Mouse (Mus musculus) kidney, embryonic 14.5 days (tissue): ENCODE results near the gene Gstp3. TPM values are rescaled to one million over a fixed set of nuclear protein-coding genes. Genes with fewer than 3 reads are reported as not detected.

Source experiments
- polyA plus RNA-seq: library from polyadenylated mRNA; unstranded; fragments of >200 nt; fragmentation: Nextera tagmentation; extraction: Ambion mirVana; gene quantifications from 2 replicates; pipeline ENCODE4 v1.2.1, GENCODE M21; 2014

Gstp3 gene
- polyA plus RNA-seq, 1 experiment from 2014 or later, result 0.34 TPM

Other genes starting within 250 kb of the Gstp3 start
- gene Chka, start 207.8 kb downstream of the Gstp3 start, polyA plus RNA-seq, result 46.8 and 62.6 TPM in 2 replicates
- 26.2 and 35.0 TPM in 2 replicates for gene Tcirg1, start 152.4 kb downstream of the Gstp3 start, polyA plus RNA-seq
- gene Ndufs8, start 146.8 kb downstream of the Gstp3 start, polyA plus RNA-seq, result 397 and 412 TPM in 2 replicates
- 2.8 and 3.0 TPM in 2 replicates for gene Aldh3b1, start 129.8 kb downstream of the Gstp3 start, polyA plus RNA-seq
- gene Unc93b1, start 124.4 kb downstream of the Gstp3 start, polyA plus RNA-seq, result 7.0 and 12.4 TPM in 2 replicates
- not detected in 2 replicates for gene Aldh3b3, start 100.9 kb downstream of the Gstp3 start, polyA plus RNA-seq
- gene Aldh3b2, start 87.2 kb downstream of the Gstp3 start, polyA plus RNA-seq, result 1.3 and 1.6 TPM in 2 replicates
- gene Acy3, start 73.0 kb downstream of the Gstp3 start, polyA plus RNA-seq, result 22.4 and 26.3 TPM in 2 replicates
- 0.74 and 1.1 TPM in 2 replicates for gene Tbx10, start 66.8 kb downstream of the Gstp3 start, polyA plus RNA-seq
- 37.6 and 38.5 TPM in 2 replicates for gene Nudt8, start 59.0 kb downstream of the Gstp3 start, polyA plus RNA-seq
- 2.5 and 2.7 TPM in 2 replicates for gene Gm49405, start 58.9 kb downstream of the Gstp3 start, polyA plus RNA-seq
- gene Doc2g, start 56.3 kb downstream of the Gstp3 start, polyA plus RNA-seq, result 4.5 and 5.8 TPM in 2 replicates
- gene Ndufv1, start 46.8 kb downstream of the Gstp3 start, polyA plus RNA-seq, result 214 and 223 TPM in 2 replicates
- gene Gstp1, start 21.6 kb downstream of the Gstp3 start, polyA plus RNA-seq, result 518 and 527 TPM in 2 replicates
- 1.4 and 5.3 TPM in 2 replicates for gene Gstp2, start 13.5 kb downstream of the Gstp3 start, polyA plus RNA-seq
- not detected in 2 replicates for gene Cabp2, start 22.0 kb upstream of the Gstp3 start, polyA plus RNA-seq
- 116 and 121 TPM in 2 replicates for gene Cdk2ap2, start 37.6 kb upstream of the Gstp3 start, polyA plus RNA-seq
- gene Pitpnm1, start 40.4 kb upstream of the Gstp3 start, polyA plus RNA-seq, result 14.0 and 15.8 TPM in 2 replicates
- gene Aip, start 66.3 kb upstream of the Gstp3 start, polyA plus RNA-seq, result 92.0 and 97.5 TPM in 2 replicates
- gene Gpr152, start 80.2 kb upstream of the Gstp3 start, polyA plus RNA-seq, result not detected in 2 replicates
- 0.06 and 0.09 TPM in 2 replicates for gene Cabp4, start 84.5 kb upstream of the Gstp3 start, polyA plus RNA-seq
- gene Coro1b, start 89.0 kb upstream of the Gstp3 start, polyA plus RNA-seq, result 132 and 156 TPM in 2 replicates
- gene Ptprcap, start 94.0 kb upstream of the Gstp3 start, polyA plus RNA-seq, result 0.57 and 0.80 TPM in 2 replicates
- gene Rps6kb2, start 103.8 kb upstream of the Gstp3 start, polyA plus RNA-seq, result 33.4 and 42.0 TPM in 2 replicates
- 1.7 and 1.9 TPM in 2 replicates for gene Carns1, start 115.9 kb upstream of the Gstp3 start, polyA plus RNA-seq
- 2.7 and 3.2 TPM in 2 replicates for gene Tbc1d10c, start 131.7 kb upstream of the Gstp3 start, polyA plus RNA-seq
- 987 and 1,041 TPM in 2 replicates for gene Ppp1ca, start 132.5 kb upstream of the Gstp3 start, polyA plus RNA-seq
- 34.7 and 39.5 TPM in 2 replicates for gene Rad9a, start 142.1 kb upstream of the Gstp3 start, polyA plus RNA-seq
- gene Clcf1, start 154.7 kb upstream of the Gstp3 start, polyA plus RNA-seq, result 5.7 and 5.9 TPM in 2 replicates
- not detected in 2 replicates for gene AC109138.7, start 154.8 kb upstream of the Gstp3 start, polyA plus RNA-seq
- gene Pold4, start 172.3 kb upstream of the Gstp3 start, polyA plus RNA-seq, result 26.4 and 28.2 TPM in 2 replicates
- 10.7 and 13.0 TPM in 2 replicates for gene Ssh3, start 209.6 kb upstream of the Gstp3 start, polyA plus RNA-seq
- gene Ankrd13d, start 223.6 kb upstream of the Gstp3 start, polyA plus RNA-seq, result 5.2 and 8.3 TPM in 2 replicates
- 17.7 and 17.8 TPM in 2 replicates for gene Grk2, start 246.7 kb upstream of the Gstp3 start, polyA plus RNA-seq